Mouse (Mus musculus) G1E (cell line): Measurements from ENCODE around the gene Arhgap35. TPM values are rescaled to one million over a fixed set of nuclear protein-coding genes. Genes with fewer than 3 reads are reported as not detected.

Source experiments
- ATAC-seq: 2 replicates; pipeline ENCODE4 v1.8.0; 2016; ENCODE audit warnings: mild to moderate bottlenecking; ENCODE audit not compliant: insufficient number of reproducible peaks, poor library complexity, low FRiP score, severe bottlenecking; ENCODE audit errors: extremely low read depth
- DNase-seq: peaks from one replicate; pipeline ENCODE4 v3.0.0; 2012; ENCODE audit warnings: low spot score
- H3K27me3 ChIP-seq: 2 replicates; pipeline ENCODE4 v1.6.1; 2012; ENCODE audit warnings: mild to moderate bottlenecking, low read length, inconsistent platforms; ENCODE audit not compliant: insufficient read depth
- H3K36me3 ChIP-seq: replicated peaks from 2 replicates; pipeline ENCODE3; 2012; ENCODE audit warnings: mild to moderate bottlenecking, inconsistent platforms
- H3K4me1 ChIP-seq: 2 replicates; pipeline ENCODE4 v1.6.1; 2012; ENCODE audit warnings: low read depth, low read length, inconsistent platforms, mixed read lengths; ENCODE audit not compliant: insufficient read depth
- H3K4me3 ChIP-seq: 2 replicates; pipeline ENCODE4 v1.5.1; 2012; ENCODE audit warnings: low read depth, mild to moderate bottlenecking, inconsistent platforms, low read length, moderate library complexity, mixed read lengths
- H3K9me3 ChIP-seq: replicated peaks from 2 replicates; pipeline ENCODE4 v1.6.1; 2012; ENCODE audit warnings: inconsistent platforms
- CTCF ChIP-seq: IDR thresholded peaks from 2 replicates; pipeline ENCODE4 v1.5.1; 2012; ENCODE audit warnings: low read depth, low read length, inconsistent platforms, mixed read lengths
- GATA1 ChIP-seq: IDR thresholded peaks from 2 replicates; pipeline ENCODE4 v1.6.1; 2012; ENCODE audit warnings: borderline replicate concordance, low read length, inconsistent platforms, mixed read lengths
- GATA2 ChIP-seq: IDR thresholded peaks from 2 replicates; pipeline ENCODE4 v1.6.1; 2012; ENCODE audit warnings: low read depth, low read length, inconsistent platforms, borderline replicate concordance
- POLR2AphosphoS5 ChIP-seq: IDR thresholded peaks from 2 replicates; pipeline ENCODE4 v1.6.1; 2012; ENCODE audit warnings: low read depth, low read length, inconsistent platforms; ENCODE audit not compliant: insufficient replicate concordance
- TAL1 ChIP-seq: conservative IDR thresholded peaks from 2 replicates; pipeline ENCODE4 v1.6.1; 2012; ENCODE audit warnings: low read depth, low read length, inconsistent platforms, mixed read lengths
- polyA plus RNA-seq: library from polyadenylated mRNA; stranded (reverse); fragments of >175 nt; gene quantifications from 2 replicates; pipeline ENCODE4 v1.2.3, GENCODE M21; 2012
- total RNA-seq, 2 experiments: library from RNA; stranded (forward) in 1 of 2; stranded (reverse) in 1 of 2; fragments of 200-1000 nt in 1 of 2; fragments of >200 nt in 1 of 2; fragmentation: Nextera tagmentation in 1 of 2; gene quantifications; 2 replicates each; pipeline ENCODE4 v1.2.3; 2014 to 2017

Arhgap35 gene
- total and polyA plus RNA-seq, 3 experiments = 3.5 to 14.4 (median 8.0) TPM

DNA sequence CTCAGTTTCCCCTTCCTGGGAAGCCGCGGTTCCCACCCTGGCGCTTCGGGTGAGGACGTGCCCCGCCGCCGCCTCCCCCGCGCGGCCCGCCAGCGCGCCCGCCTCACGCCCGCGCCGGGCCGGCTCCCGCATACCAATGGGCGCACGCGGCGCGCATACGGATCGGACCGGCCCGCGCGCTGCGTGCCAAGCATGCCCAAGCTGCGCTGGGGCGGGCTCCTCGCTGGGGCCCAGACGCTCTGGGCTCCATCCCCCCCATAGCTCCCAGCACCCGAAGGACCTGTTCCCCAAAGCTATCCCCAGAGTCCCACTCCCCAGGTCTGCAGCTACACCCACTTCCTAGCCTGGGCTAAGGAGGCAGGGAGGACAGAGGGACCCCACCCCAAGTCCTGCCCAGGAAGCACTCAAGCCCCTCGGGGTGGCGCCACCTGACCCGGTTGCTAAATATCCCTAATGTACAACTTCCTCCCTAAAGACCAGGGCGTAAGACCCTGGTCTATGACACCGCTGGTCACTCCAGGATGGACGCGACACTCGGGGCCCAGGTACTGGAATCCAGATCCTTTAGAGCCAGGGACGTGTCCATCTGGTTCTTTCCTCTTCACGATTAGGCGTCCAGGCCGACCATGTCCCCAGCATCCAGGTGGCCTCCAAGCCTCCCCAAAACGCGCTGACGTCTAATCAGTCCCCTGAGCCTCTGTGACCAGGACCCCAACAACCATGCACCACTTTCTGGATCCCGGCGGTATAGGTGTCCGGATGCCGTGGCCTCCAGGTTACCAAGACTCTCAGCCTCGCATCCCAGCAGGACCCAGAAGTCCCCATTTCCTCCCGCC, 138.8 kb downstream of the Arhgap35 start:
- H3K4me1 ChIP-seq = no peaks in the 10 kb centered on the region
- no peak overlapping the region for H3K4me3 ChIP-seq
- H3K27me3 ChIP-seq = peaks cover 67% of the 10 kb centered on the region
- TF ChIP-seq GATA1 (no peak), GATA2 (no peak)
- no peaks in the 10 kb centered on the region for H3K36me3 ChIP-seq
- DNase-seq = no peak
- no peak for ATAC-seq
- peaks cover 10% of the 10 kb centered on the region; the same call in 1 of the 2 replicates for H3K9me3 ChIP-seq

DNA sequence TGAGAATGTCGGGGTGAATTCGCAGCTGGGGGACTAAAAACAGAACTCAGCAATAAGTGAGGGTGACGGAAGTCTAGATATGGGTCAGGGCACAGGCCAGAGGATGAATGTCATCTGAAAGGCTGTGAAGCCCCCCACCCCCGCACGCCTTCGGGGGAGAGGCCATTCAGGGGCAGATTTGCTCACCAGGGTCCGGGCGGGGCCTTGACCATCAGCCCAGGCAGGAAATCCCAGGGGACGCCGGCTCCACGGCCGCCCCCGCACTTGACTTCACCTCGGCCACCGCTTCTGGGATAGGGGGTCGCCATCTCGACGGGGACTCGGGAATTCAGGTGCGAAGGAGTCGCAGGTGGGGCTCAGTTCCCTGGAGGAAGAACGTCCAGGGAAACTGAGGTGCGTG, 139.5 kb downstream of the Arhgap35 start:
- H3K4me1 ChIP-seq = no peaks in the 10 kb centered on the region
- ATAC-seq (no peak), DNase-seq (no peak)
- H3K36me3 ChIP-seq = no peaks in the 10 kb centered on the region
- H3K27me3 ChIP-seq = peaks cover 67% of the 10 kb centered on the region
- TF ChIP-seq TAL1 = no peak
- no peak for TF ChIP-seq POLR2AphosphoS5
- no peak for TF ChIP-seq GATA2
- TF ChIP-seq GATA1 = no peak
- H3K9me3 ChIP-seq = peaks cover 10% of the 10 kb centered on the region; the same call in 1 of the 2 replicates
- no peak overlapping the region for H3K4me3 ChIP-seq

DNA sequence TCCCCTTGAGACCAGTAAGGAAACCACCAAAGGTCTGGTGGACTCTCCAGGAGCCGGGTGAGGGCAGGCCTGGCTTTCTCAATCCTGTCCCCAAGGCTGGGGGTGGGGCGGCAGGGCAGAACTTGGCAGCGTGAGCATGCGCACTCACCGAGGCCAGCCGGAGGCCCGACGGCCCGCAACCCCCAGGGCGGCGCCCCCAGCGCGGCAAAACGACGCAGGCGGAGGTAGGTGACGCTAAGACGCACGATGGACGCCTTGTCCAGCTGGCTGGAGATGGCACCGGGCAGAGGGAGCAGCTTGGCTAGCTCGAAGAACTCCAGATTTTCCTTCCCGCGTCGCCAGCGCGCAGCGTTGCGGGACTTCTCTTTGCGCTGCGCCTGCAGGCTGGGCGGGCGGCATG, 140.3 kb downstream of the Arhgap35 start:
- H3K4me1 ChIP-seq = no peaks in the 10 kb centered on the region
- DNase-seq = no peak
- ATAC-seq = no peak
- peaks cover 10% of the 10 kb centered on the region; the same call in 1 of the 2 replicates for H3K9me3 ChIP-seq
- peaks cover 67% of the 10 kb centered on the region for H3K27me3 ChIP-seq
- TF ChIP-seq GATA2 = no peak
- TF ChIP-seq POLR2AphosphoS5 = no peak
- TF ChIP-seq GATA1 = no peak
- no peak for TF ChIP-seq TAL1
- no peak for TF ChIP-seq CTCF
- no peak overlapping the region for H3K4me3 ChIP-seq
- no peaks in the 10 kb centered on the region for H3K36me3 ChIP-seq

DNA sequence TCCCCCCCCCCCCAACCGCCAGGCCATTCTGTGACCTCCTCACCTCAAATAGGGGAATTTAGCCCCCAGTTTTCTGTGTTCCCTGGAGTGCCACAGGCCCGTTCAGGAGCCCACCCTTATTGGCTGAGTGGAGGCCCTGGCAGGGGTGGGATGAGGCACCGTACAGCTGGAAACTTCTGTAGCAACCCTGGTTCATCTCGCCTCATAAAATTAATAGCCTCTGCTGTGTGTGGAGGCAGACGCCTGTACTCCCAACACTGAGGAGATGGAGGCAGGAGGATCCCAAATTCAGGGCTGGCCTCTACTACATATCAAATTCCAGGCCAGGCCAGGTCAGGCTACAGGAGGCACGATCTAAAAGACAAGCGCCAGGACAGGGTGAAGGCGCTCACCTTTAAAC, 140.9 kb downstream of the Arhgap35 start:
- no peak for ATAC-seq
- Histone ChIP-seq H3K9me3 (peaks cover 10% of the 10 kb centered on the region; the same call in 1 of the 2 replicates), H3K4me1 (no peaks in the 10 kb centered on the region), H3K27me3 (peaks cover 73% of the 10 kb centered on the region), H3K4me3 (no peak overlapping the region), H3K36me3 (no peaks in the 10 kb centered on the region)
- no peak for DNase-seq
- TF ChIP-seq GATA1 = no peak
- TF ChIP-seq TAL1 = no peak
- no peak for TF ChIP-seq CTCF
- no peak for TF ChIP-seq GATA2
- TF ChIP-seq POLR2AphosphoS5 = no peak

DNA sequence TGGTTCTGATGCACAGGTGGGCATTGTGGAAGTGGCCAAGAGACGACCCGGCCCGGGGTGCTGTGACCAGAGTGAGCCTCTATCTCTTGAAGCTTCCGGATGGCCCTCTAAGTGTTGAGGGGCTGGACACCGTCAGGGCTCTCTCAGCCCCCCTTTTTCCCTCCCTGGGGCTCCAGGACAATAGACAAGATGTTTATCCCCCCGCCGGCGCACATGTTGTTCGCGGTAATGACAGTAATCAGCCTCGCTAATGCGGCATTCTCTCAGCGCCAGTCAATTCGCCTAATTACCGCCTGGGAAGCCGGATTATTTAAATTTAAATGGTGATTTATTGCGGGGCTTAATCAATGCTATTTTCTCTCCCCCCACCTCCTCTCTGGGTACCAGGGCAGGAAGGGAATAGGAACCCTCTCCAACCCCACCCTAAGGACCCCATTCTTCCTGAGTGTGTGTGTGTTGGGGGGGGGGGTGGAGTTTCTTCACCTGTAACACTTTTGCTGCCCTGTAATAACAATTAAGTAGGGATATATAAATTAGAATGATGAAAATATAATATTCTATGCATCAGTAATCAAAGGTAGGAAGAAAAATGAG, 142.6 kb downstream of the Arhgap35 start:
- Histone ChIP-seq H3K4me3 (no peak overlapping the region), H3K36me3 (no peaks in the 10 kb centered on the region), H3K27me3 (peaks cover 79% of the 10 kb centered on the region), H3K9me3 (peaks cover 10% of the 10 kb centered on the region; the same call in 1 of the 2 replicates), H3K4me1 (peaks cover 3% of the 10 kb centered on the region; the same call in 1 of the 2 replicates)
- TF ChIP-seq TAL1 (no peak), GATA1 (no peak), CTCF (no peak), GATA2 (no peak), POLR2AphosphoS5 (no peak)
- no peak for ATAC-seq
- DNase-seq = no peak

DNA sequence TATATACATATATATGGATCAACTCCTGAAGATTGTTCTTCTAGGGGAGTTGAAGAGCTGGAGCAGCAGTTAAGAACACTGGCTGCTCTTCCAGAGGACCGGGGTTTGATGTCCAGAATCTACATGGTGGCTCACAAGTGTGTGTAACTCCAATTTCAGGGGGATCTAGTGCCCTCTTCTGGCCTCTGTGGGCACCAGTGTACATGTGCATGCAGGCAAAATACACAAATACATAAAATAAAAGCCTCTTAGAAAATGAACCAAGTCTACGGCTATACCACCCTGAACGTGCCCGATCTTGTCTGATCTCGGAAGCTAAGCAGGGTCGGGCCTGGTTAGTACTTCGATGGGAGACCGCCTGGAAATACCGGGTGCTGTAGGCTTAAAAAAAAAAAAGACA, 143.2 kb downstream of the Arhgap35 start:
- TF ChIP-seq TAL1 = no peak
- TF ChIP-seq CTCF = no peak
- no peak for TF ChIP-seq POLR2AphosphoS5
- TF ChIP-seq GATA1 = no peak
- no peak for TF ChIP-seq GATA2
- peaks cover 4% of the 10 kb centered on the region; the same call in 1 of the 2 replicates for H3K4me1 ChIP-seq
- H3K27me3 ChIP-seq = peaks cover 73% of the 10 kb centered on the region
- peaks cover 10% of the 10 kb centered on the region; the same call in 1 of the 2 replicates for H3K9me3 ChIP-seq
- no peak overlapping the region for H3K4me3 ChIP-seq
- ATAC-seq (no peak), DNase-seq (no peak)
- H3K36me3 ChIP-seq = no peaks in the 10 kb centered on the region
